Mouse (Mus musculus) spleen, adult 2 months (tissue): ENCODE results near the gene Fabp1.

Experiments
- CTCF ChIP-seq: fragments of 200-500 bp; IDR thresholded peaks from 2 replicates; pipeline ENCODE4 v1.5.1; 2011; ENCODE audit warnings: mild to moderate bottlenecking, inconsistent platforms; ENCODE audit not compliant: insufficient read depth, insufficient read length, insufficient replicate concordance; ENCODE audit errors: extremely low read depth
- POLR2A ChIP-seq: fragments of 200-500 bp; IDR thresholded peaks from 2 replicates; pipeline ENCODE4 v1.6.1; 2011; ENCODE audit warnings: low read depth, low read length, inconsistent platforms

DNA sequence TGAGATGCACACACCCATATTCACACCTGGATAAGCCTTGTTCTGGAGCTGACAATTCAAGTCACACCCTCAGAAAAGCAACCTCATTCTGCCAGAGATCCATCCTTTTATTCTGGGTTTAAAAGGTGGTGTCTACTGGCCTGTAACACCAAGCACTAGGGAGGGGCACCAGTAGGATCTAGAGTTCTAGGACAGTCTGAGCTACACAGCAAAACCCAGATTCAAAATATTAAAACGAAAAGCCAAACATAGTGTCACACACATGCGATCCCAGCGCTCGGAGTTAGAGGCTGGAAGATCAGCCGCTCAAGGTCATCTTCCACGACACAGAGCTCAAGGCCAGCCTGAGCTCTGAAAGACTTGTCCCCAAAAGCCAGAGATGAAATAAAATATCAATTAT lies 54.8 kb downstream of the Fabp1 start:
- TF ChIP-seq CTCF (no peak), POLR2A (no peak)
